Comparison of ENCODE assay signal across 9 mouse cellular contexts in the genomic region with DNA sequence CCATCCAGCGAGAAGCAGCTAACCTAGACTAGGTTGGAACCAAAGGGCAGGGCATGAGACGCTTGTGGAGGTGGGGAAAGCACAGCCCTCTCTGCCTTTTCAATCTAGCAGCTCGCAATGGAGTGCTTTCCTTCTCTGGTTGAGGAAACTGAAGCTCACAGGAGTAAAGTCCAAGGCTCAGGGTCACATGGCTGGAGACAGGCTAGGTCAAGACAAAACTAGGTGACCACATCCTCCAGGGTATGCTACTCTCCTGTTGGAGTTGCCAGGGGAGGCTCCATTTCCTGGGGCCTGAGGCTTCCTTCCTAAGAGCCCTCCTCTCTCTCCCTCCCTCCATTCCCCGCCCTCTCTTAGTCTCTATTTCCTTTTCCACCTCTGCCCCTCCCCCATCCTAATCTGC.
DNase-seq lines count a peak whose midpoint lies in the region; ATAC-seq and TF ChIP-seq lines count a peak whose summit lies in the region.
"Had no signal": no experiment of that assay in that cellular context is flagged by ENCODE, and none has a peak within 500 bp of the region (broad histone marks: within the 10 kb centered on the region; RNA-seq: fewer than 3 reads in every experiment).

No protein-coding gene starts in this region.

- no peak overlapping the region for H3K4me3 ChIP-seq in liver, postnatal 0 days (ENCODE audit: low read depth, low read length)
- no peak overlapping the region for H3K4me3 ChIP-seq in liver, embryonic 11.5 days (ENCODE audit: low read depth, low read length)
- no peak overlapping the region for H3K4me3 ChIP-seq in embryonic facial prominence, embryonic 15.5 days (replicated peaks)
- no peak overlapping the region for H3K4me3 ChIP-seq in kidney, adult 2 months (ENCODE audit: insufficient read depth, low read depth, low read length)
- no peak overlapping the region for H3K4me3 ChIP-seq in midbrain, postnatal 0 days (ENCODE audit: low read depth, low read length)
- H3K4me3 ChIP-seq in lung, postnatal 0 days (ENCODE audit: low read depth, low read length) = no peak overlapping the region

- peaks cover 19% of the 10 kb centered on the region for H3K4me1 ChIP-seq in liver, postnatal 0 days (ENCODE audit: insufficient read depth)
- H3K4me1 ChIP-seq in liver, embryonic 11.5 days (replicated peaks; ENCODE audit: control insufficient read depth, insufficient read depth, low read length) = peaks cover 5% of the 10 kb centered on the region
- H3K4me1 ChIP-seq in embryonic facial prominence, embryonic 15.5 days = peaks cover 48% of the 10 kb centered on the region
- H3K4me1 ChIP-seq in kidney, adult 2 months (ENCODE audit: control insufficient read depth, insufficient read depth, low read length) = peaks cover 8% of the 10 kb centered on the region; the same call in 1 of the 2 replicates
- H3K4me1 ChIP-seq in midbrain, postnatal 0 days (ENCODE audit: insufficient read depth, low read length) = peaks cover 20% of the 10 kb centered on the region; the same call in 1 of the 2 replicates
- H3K4me1 ChIP-seq in lung, postnatal 0 days (ENCODE audit: insufficient read depth, low read depth, low read length) = no peaks in the 10 kb centered on the region

- no peak overlapping the region for H3K9ac ChIP-seq in liver, postnatal 0 days (replicated peaks)
- no peak overlapping the region for H3K9ac ChIP-seq in liver, embryonic 11.5 days (ENCODE audit: low read depth, low read length)
- no peak overlapping the region for H3K9ac ChIP-seq in embryonic facial prominence, embryonic 15.5 days
- no peak overlapping the region for H3K9ac ChIP-seq in midbrain, postnatal 0 days (replicated peaks; ENCODE audit: low read length, poor library complexity, severe bottlenecking)
- H3K9ac ChIP-seq in lung, postnatal 0 days (replicated peaks; ENCODE audit: low read depth) = no peak overlapping the region

- TF ChIP-seq POLR2A in kidney, adult 2 months (IDR thresholded peaks at IDR 0.05; ENCODE audit: low read depth, low read length) = no peak

- peak overlapping the region; percentile 48; the same call in 1 of the 2 replicates for H3K27ac ChIP-seq in liver, postnatal 0 days (ENCODE audit: low read depth)
- H3K27ac ChIP-seq in liver, embryonic 11.5 days (ENCODE audit: low read depth, low read length) = no peak overlapping the region
- peak overlapping the region; percentile 82 for H3K27ac ChIP-seq in embryonic facial prominence, embryonic 15.5 days (replicated peaks)
- H3K27ac ChIP-seq in kidney, adult 2 months (ENCODE audit: insufficient read depth, low read depth, low read length) = no peak overlapping the region; the same call in 1 of the 2 replicates
- peak overlapping the region; percentile 68 for H3K27ac ChIP-seq in midbrain, postnatal 0 days (ENCODE audit: low read depth, low read length)
- no peak overlapping the region for H3K27ac ChIP-seq in lung, postnatal 0 days (ENCODE audit: low read length)

- no peaks in the 10 kb centered on the region for H3K27me3 ChIP-seq in liver, postnatal 0 days (ENCODE audit: insufficient read depth, low read length)
- no peaks in the 10 kb centered on the region for H3K27me3 ChIP-seq in liver, embryonic 11.5 days (replicated peaks; ENCODE audit: control insufficient read depth, insufficient read depth, low read length)
- no peaks in the 10 kb centered on the region for H3K27me3 ChIP-seq in embryonic facial prominence, embryonic 15.5 days
- H3K27me3 ChIP-seq in kidney, adult 2 months (replicated peaks; ENCODE audit: control insufficient read depth, insufficient read depth, low read length) = no peaks in the 10 kb centered on the region
- H3K27me3 ChIP-seq in midbrain, postnatal 0 days (ENCODE audit: insufficient read depth, low read length) = no peaks in the 10 kb centered on the region
- no peaks in the 10 kb centered on the region for H3K27me3 ChIP-seq in lung, postnatal 0 days (replicated peaks; ENCODE audit: insufficient read depth, low read length)

- peaks cover 17% of the 10 kb centered on the region for H3K36me3 ChIP-seq in liver, postnatal 0 days (replicated peaks; ENCODE audit: insufficient read depth, low read length)
- H3K36me3 ChIP-seq in liver, embryonic 11.5 days (ENCODE audit: control insufficient read depth, insufficient read depth, low read length) = no peaks in the 10 kb centered on the region; the same call in 1 of the 2 replicates
- H3K36me3 ChIP-seq in embryonic facial prominence, embryonic 15.5 days = peaks cover 10% of the 10 kb centered on the region; the same call in 1 of the 2 replicates
- no peaks in the 10 kb centered on the region for H3K36me3 ChIP-seq in kidney, adult 2 months (ENCODE audit: control insufficient read depth, insufficient read depth, low read length)
- H3K36me3 ChIP-seq in midbrain, postnatal 0 days (ENCODE audit: insufficient read depth, low read length) = 0 out of 2 replicates have a peak, but pooled peaks cover 8% of the 10 kb centered on the region
- 0 out of 2 replicates have a peak, but pooled peaks cover 3% of the 10 kb centered on the region for H3K36me3 ChIP-seq in lung, postnatal 0 days (ENCODE audit: insufficient read depth, low read length)

- H3K9me3 ChIP-seq in liver, postnatal 0 days (ENCODE audit: low read length) = no peaks in the 10 kb centered on the region
- H3K9me3 ChIP-seq in liver, embryonic 11.5 days (ENCODE audit: control insufficient read depth, low read length) = no peaks in the 10 kb centered on the region
- no peaks in the 10 kb centered on the region for H3K9me3 ChIP-seq in embryonic facial prominence, embryonic 15.5 days (replicated peaks)
- no peaks in the 10 kb centered on the region for H3K9me3 ChIP-seq in midbrain, postnatal 0 days (ENCODE audit: low read length)
- H3K9me3 ChIP-seq in lung, postnatal 0 days (ENCODE audit: low read length) = no peaks in the 10 kb centered on the region

- TF ChIP-seq EP300 in liver, postnatal 0 days (IDR thresholded peaks at IDR 0.05; ENCODE audit: low read depth) = no peak
- no peak for TF ChIP-seq EP300 in lung, postnatal 0 days (IDR thresholded peaks at IDR 0.05)

- no peak for DNase-seq in liver, postnatal 0 days
- DNase-seq in liver, embryonic 11.5 days (ENCODE audit: low spot score) = no peak
- peak; percentile 84 for DNase-seq in kidney, adult 2 months
- no peak for DNase-seq in midbrain, postnatal 0 days (ENCODE audit: low spot score)
- DNase-seq in adrenal gland, postnatal 10 days = no peak
- DNase-seq in cerebellum, adult 18-20 months = no peak
- DNase-seq in lung, postnatal 0 days (ENCODE audit: low spot score) = no peak
- DNase-seq: adrenal gland, postnatal 36 days had no signal

- H3K4me2 ChIP-seq in liver, postnatal 0 days (ENCODE audit: low read depth, low read length) = no peak overlapping the region
- H3K4me2 ChIP-seq in liver, embryonic 11.5 days = no peak overlapping the region
- no peak overlapping the region for H3K4me2 ChIP-seq in embryonic facial prominence, embryonic 15.5 days (replicated peaks)
- no peak overlapping the region for H3K4me2 ChIP-seq in midbrain, postnatal 0 days (ENCODE audit: low read depth, low read length, poor library complexity, severe bottlenecking)
- no peak overlapping the region for H3K4me2 ChIP-seq in lung, postnatal 0 days (replicated peaks; ENCODE audit: low read depth, low read length)

- no peak for TF ChIP-seq CTCF in liver, postnatal 0 days (IDR thresholded peaks at IDR 0.05; ENCODE audit: low read depth)
- no peak for TF ChIP-seq CTCF in kidney, adult 2 months (conservative IDR thresholded peaks at IDR 0.05; ENCODE audit: insufficient read depth, insufficient read length, low read depth, low read length)
- no peak for TF ChIP-seq CTCF in midbrain, postnatal 0 days (IDR thresholded peaks at IDR 0.05)
- no peak for TF ChIP-seq CTCF in lung, postnatal 0 days (IDR thresholded peaks at IDR 0.05)

- 46% methylated on average over 4 of the region's 4 CpGs for WGBS in liver, postnatal 0 days (ENCODE audit: insufficient replicate concordance)
- WGBS in liver, embryonic 11.5 days = 58% methylated on average over 4 of the region's 4 CpGs
- 42% methylated on average over 4 of the region's 4 CpGs for WGBS in embryonic facial prominence, embryonic 15.5 days
- 50% methylated on average over 4 of the region's 4 CpGs for WGBS in kidney, adult 2 months
- WGBS in midbrain, postnatal 0 days = 54% methylated on average over 4 of the region's 4 CpGs
- 75% methylated on average over 3 of the region's 4 CpGs for WGBS in lung, postnatal 0 days

- ATAC-seq in liver, postnatal 0 days = no peak; the same call in 1 of the 2 replicates
- no peak for ATAC-seq in liver, embryonic 11.5 days (replicated peaks; ENCODE audit: low FRiP score)
- no peak for ATAC-seq in embryonic facial prominence, embryonic 15.5 days (ENCODE audit: insufficient number of reproducible peaks, low FRiP score, low TSS enrichment, low read depth)
- no peak for ATAC-seq in midbrain, postnatal 0 days (ENCODE audit: low FRiP score)
- ATAC-seq in lung, postnatal 0 days = no peak

Comparison
In these comparisons a context has a peak if more than half of its experiments do, and no peak if none do; other contexts are left out.
1. H3K27ac ChIP-seq: peak in liver, postnatal 0 days (single experiment), embryonic facial prominence, embryonic 15.5 days (single experiment) and midbrain, postnatal 0 days (single experiment); none in liver, embryonic 11.5 days (single experiment), kidney, adult 2 months (single experiment) and lung, postnatal 0 days (single experiment).